Comparison of ENCODE assay signal across 13 mouse cellular contexts in the genomic region with DNA sequence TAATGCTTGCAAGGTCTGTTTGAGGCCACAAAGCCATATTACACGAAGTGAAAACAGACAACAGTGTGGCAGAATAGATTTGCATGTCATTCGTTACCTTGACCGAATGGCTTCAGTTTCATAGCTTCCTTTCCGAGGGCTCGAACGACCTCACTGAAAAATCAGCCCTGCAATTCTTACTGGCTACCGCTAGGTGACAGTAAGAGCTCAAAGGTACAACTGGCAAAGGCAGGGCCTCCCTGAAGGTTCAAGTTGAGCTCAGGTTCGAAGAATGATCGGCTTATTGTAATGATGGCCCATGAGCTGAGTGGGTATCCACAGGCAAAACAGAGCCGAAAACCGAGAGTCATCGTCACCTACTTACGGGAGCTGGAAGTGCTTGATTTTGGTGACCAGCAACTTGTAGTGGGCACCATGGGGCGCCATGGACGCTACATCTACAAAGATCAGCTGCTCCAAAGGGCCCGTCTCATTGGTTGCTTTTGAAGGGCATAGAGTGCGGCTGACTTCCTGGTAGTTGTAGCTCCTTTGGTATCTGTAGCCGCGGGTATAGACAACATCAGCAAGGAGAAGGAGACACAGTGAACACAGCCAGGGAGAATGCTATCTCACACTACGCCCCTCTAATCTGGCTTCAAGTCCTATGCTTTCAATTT. TPM values are rescaled to one million over a fixed set of nuclear protein-coding genes. Genes with fewer than 3 reads are reported as not detected.
A peak's percentile ranks its signal among the peaks of the same experiment; 100 is the strongest.
DNase-seq lines count a peak whose midpoint lies in the region; ATAC-seq and TF ChIP-seq lines count a peak whose summit lies in the region.
"Had no signal": no experiment of that assay in that cellular context is flagged by ENCODE, and none has a peak within 500 bp of the region (broad histone marks: within the 10 kb centered on the region; RNA-seq: fewer than 3 reads in every experiment).

No protein-coding gene starts in this region.

- H3K4me2 ChIP-seq in CH12.LX (ENCODE audit: insufficient read depth, low read depth, poor library complexity, severe bottlenecking), result no peak overlapping the region
- H3K4me2 ChIP-seq: embryonic facial prominence, embryonic 15.5 days; heart, embryonic 11.5 days; limb, embryonic 13.5 days had no signal

- DNase-seq in left cerebral cortex, adult 2 months (ENCODE audit: extremely low spot score in 1 of 2, low spot score in 2 of 2), result no peak
- no peak for DNase-seq in left cerebral cortex, adult 9 months (ENCODE audit: low spot score in 2 of 2)
- DNase-seq in CH12.LX (ENCODE audit: extremely low read depth), result peak; percentile 51
- DNase-seq in WW6 (ENCODE audit: low read depth, low spot score), result peak; percentile 33
- DNase-seq in frontal cortex, adult 2 months (ENCODE audit: extremely low spot score in 1 of 2, low spot score in 1 of 2), result no peak
- DNase-seq in heart, adult 9 months (ENCODE audit: low spot score in 2 of 2), result no peak
- DNase-seq in adrenal gland, postnatal 36 days, result no peak
- DNase-seq: adrenal gland, postnatal 25 days; kidney, postnatal 10 days had no signal

- no peak overlapping the region for H3K4me3 ChIP-seq in left cerebral cortex, adult 2 months
- H3K4me3 ChIP-seq in CH12.LX (replicated peaks in 1 of 3; ENCODE audit: low read depth in 2 of 3, low read length in 2 of 3, poor library complexity in 1 of 3), result no peak overlapping the region
- H3K4me3 ChIP-seq: embryonic facial prominence, embryonic 15.5 days; limb, embryonic 13.5 days had no signal

- no peaks in the 10 kb centered on the region for H3K79me2 ChIP-seq in CH12.LX (replicated peaks; ENCODE audit: control insufficient read depth, extremely low read depth, insufficient read depth, poor library complexity, severe bottlenecking)

- peak; percentile 58 for ATAC-seq in megakaryocyte progenitor cell, adult 5-6 weeks (replicated peaks; ENCODE audit: poor library complexity)

- no peaks in the 10 kb centered on the region for H3K9me3 ChIP-seq in CH12.LX (replicated peaks; ENCODE audit: low read length)
- H3K9me3 ChIP-seq: embryonic facial prominence, embryonic 15.5 days had no signal

- H3K9ac ChIP-seq in CH12.LX (ENCODE audit: insufficient read depth, low read depth), result no peak overlapping the region
- H3K9ac ChIP-seq: embryonic facial prominence, embryonic 15.5 days; limb, embryonic 13.5 days had no signal

- dilution Hi-C loops in CH12.LX (cut with MboI; ENCODE audit: extremely low pct_ligation_motif_present, extremely low pct_unique_long_range_greater_than_20kb, low sequenced_read_pairs), result no loop called here

- intact Hi-C loops in left cerebral cortex, adult 2 months (cut with DNase I), result loop anchor here (5.0 kb wide), 1 partner anchor 63 kb away; no protein-coding TSS in a partner anchor

- H3K36me3 ChIP-seq in CH12.LX (replicated peaks in 1 of 2; ENCODE audit: control insufficient read depth in 1 of 2, insufficient read depth in 1 of 2, low read length in 1 of 2), result no peaks in the 10 kb centered on the region
- H3K36me3 ChIP-seq: embryonic facial prominence, embryonic 15.5 days; limb, embryonic 13.5 days had no signal

- peak; percentile 57 for TF ChIP-seq CTCF in left cerebral cortex, adult 2 months (IDR thresholded peaks at IDR 0.05)
- peak; percentile 95 to 98 for TF ChIP-seq CTCF in CH12.LX (conservative IDR thresholded peaks at IDR 0.05 in 1 of 2, IDR thresholded peaks at IDR 0.05 in 1 of 2; ENCODE audit: low read depth in 2 of 2, low read length in 2 of 2)

- TF ChIP-seq RAD21 in CH12.LX (IDR thresholded peaks at IDR 0.05; ENCODE audit: low read depth, low read length), result peak; percentile 93

- in situ Hi-C loops in CH12.LX (cut with MboI; ENCODE audit: low pct_ligation_motif_present, low pct_unique_long_range_greater_than_20kb, low sequenced_read_pairs), result loop anchor here (25.0 kb wide), 1 partner anchor 413 kb away; a partner anchor contains a TSS

- no peaks in the 10 kb centered on the region; a peak in 1 of 4 replicates for H3K4me1 ChIP-seq in CH12.LX (ENCODE audit: control insufficient read depth in 1 of 2, insufficient read depth in 2 of 2)
- H3K4me1 ChIP-seq: embryonic facial prominence, embryonic 15.5 days; limb, embryonic 13.5 days had no signal

- TF ChIP-seq EP300 in CH12.LX (IDR thresholded peaks at IDR 0.05; ENCODE audit: low read length), result no peak

- no peak for TF ChIP-seq POLR2A in CH12.LX (IDR thresholded peaks at IDR 0.05; ENCODE audit: low read depth, low read length)

- no peaks in the 10 kb centered on the region for H3K27me3 ChIP-seq in CH12.LX (replicated peaks)
- H3K27me3 ChIP-seq: embryonic facial prominence, embryonic 15.5 days; limb, embryonic 13.5 days had no signal

- no peak overlapping the region for H3K27ac ChIP-seq in left cerebral cortex, adult 2 months
- no peak overlapping the region for H3K27ac ChIP-seq in CH12.LX (ENCODE audit: insufficient read depth, low read depth)
- H3K27ac ChIP-seq: embryonic facial prominence, embryonic 15.5 days; limb, embryonic 13.5 days had no signal

TF ChIP-seq in CH12.LX, 34 proteins besides CTCF, POLR2A, EP300 and RAD21:
- TF ChIP-seq UBTF (IDR thresholded peaks at IDR 0.05; ENCODE audit: low read depth, low read length) (no peak), ZKSCAN1 (IDR thresholded peaks at IDR 0.05; ENCODE audit: borderline replicate concordance, low read depth, low read length) (no peak), USF2 (conservative IDR thresholded peaks at IDR 0.05; ENCODE audit: low read depth, low read length) (no peak), NELFE (IDR thresholded peaks at IDR 0.05; ENCODE audit: low read depth, low read length) (no peak), SMC3 (IDR thresholded peaks at IDR 0.05; ENCODE audit: low read depth, low read length) (peak; percentile 82), MAX (IDR thresholded peaks at IDR 0.05; ENCODE audit: low read length) (no peak; the same call in 1 of the 2 replicates), USF1 (IDR thresholded peaks at IDR 0.05; ENCODE audit: low read depth, low read length) (no peak), MXI1 (IDR thresholded peaks at IDR 0.05; ENCODE audit: low read depth, low read length) (peak; percentile 43; the same call in 1 of the 2 replicates), MEF2A (IDR thresholded peaks at IDR 0.05; ENCODE audit: borderline replicate concordance, low read depth, low read length) (no peak), PAX5 (IDR thresholded peaks at IDR 0.05; ENCODE audit: low read length) (no peak), IRF4 (IDR thresholded peaks at IDR 0.05; ENCODE audit: low read depth, low read length) (peak; percentile 32; the same call in 1 of the 2 replicates), JUND (conservative IDR thresholded peaks at IDR 0.05; ENCODE audit: low read depth, low read length) (0 out of 2 replicates have a peak, but pooled peaks have one; percentile 21), ZNF384 (IDR thresholded peaks at IDR 0.05; ENCODE audit: low read depth, low read length) (no peak), MAZ (IDR thresholded peaks at IDR 0.05; ENCODE audit: low read depth, low read length) (no peak), E2F4 (IDR thresholded peaks at IDR 0.05; ENCODE audit: insufficient replicate concordance, low read depth, low read length) (no peak), ZMIZ1 (IDR thresholded peaks at IDR 0.05; ENCODE audit: low read depth, low read length) (no peak), TCF12 (IDR thresholded peaks at IDR 0.05; ENCODE audit: low read depth, low read length) (no peak), MYC (IDR thresholded peaks at IDR 0.05; ENCODE audit: low read depth, low read length) (0 out of 2 replicates have a peak, but pooled peaks have one; percentile 39), JUN (IDR thresholded peaks at IDR 0.05; ENCODE audit: insufficient read depth, low read depth, low read length) (no peak), SIN3A (IDR thresholded peaks at IDR 0.05; ENCODE audit: low read length) (no peak), ETS1 (conservative IDR thresholded peaks at IDR 0.05; ENCODE audit: low read depth, low read length) (no peak), CHD1 (IDR thresholded peaks at IDR 0.05; ENCODE audit: low read depth, low read length) (no peak), ELF1 (IDR thresholded peaks at IDR 0.05; ENCODE audit: low read depth, low read length) (no peak), GABPA (IDR thresholded peaks at IDR 0.05; ENCODE audit: insufficient replicate concordance, low read depth, low read length) (no peak), POLR2AphosphoS2 (IDR thresholded peaks at IDR 0.05; ENCODE audit: low read depth, low read length) (no peak), RCOR1 (conservative IDR thresholded peaks at IDR 0.05; ENCODE audit: low read depth, low read length) (no peak), TBP (conservative IDR thresholded peaks at IDR 0.05; ENCODE audit: low read depth, low read length) (no peak), BHLHE40 (IDR thresholded peaks at IDR 0.05; ENCODE audit: low read depth, low read length) (no peak), CHD2 (IDR thresholded peaks at IDR 0.05; ENCODE audit: low read length) (no peak), KAT2A (IDR thresholded peaks at IDR 0.05; ENCODE audit: insufficient replicate concordance, low read length) (no peak), HCFC1 (IDR thresholded peaks at IDR 0.05; ENCODE audit: low read depth, low read length) (no peak), NRF1 (IDR thresholded peaks at IDR 0.05; ENCODE audit: low read depth, low read length) (no peak), ZC3H11A (IDR thresholded peaks at IDR 0.05; ENCODE audit: low read depth, low read length) (peak; percentile 44; the same call in 1 of the 2 replicates), MAFK (IDR thresholded peaks at IDR 0.05; ENCODE audit: insufficient replicate concordance, low read length) (no peak)

RNA-seq across cellular contexts. Expression of a gene that starts 33.4 kb away (rescaled TPM):
- 10 to 100 TPM; 48.3 to 49.7 TPM for total RNA-seq in left cerebral cortex, adult 2 months (2021)
- total RNA-seq in CH12.LX (2012; rRNA removed) (not detected in 2 replicates), CH12.LX (2014; rRNA removed) (not detected in 2 replicates)
- polyA plus RNA-seq in CH12.LX (2012; ENCODE audit: insufficient read length, low read depth), result not detected in 2 replicates
- not detected in 2 replicates for total RNA-seq in megakaryocyte progenitor cell, adult 5-6 weeks (2015)
- 0.08 TPM in 1 of 2 replicates, not detected in the other for total RNA-seq in megakaryocyte progenitor cell, adult 5-6 weeks (2017)
- 44.3 and 50.7 TPM in 2 replicates for polyA plus RNA-seq in frontal cortex, adult 2 months (2012; rRNA removed)
- 1 to 10 TPM; 6.4 to 7.6 TPM for total RNA-seq in adrenal gland, postnatal 36 days (2021)
- polyA plus RNA-seq: heart, embryonic 11.5 days had no signal

RNA-seq across cellular contexts. Expression of a gene that starts 47.4 kb away (rescaled TPM):
- total RNA-seq in left cerebral cortex, adult 2 months (2021), result 10 to 100 TPM; 19.5 to 22.7 TPM
- total RNA-seq in CH12.LX (2012; rRNA removed), result 10.5 and 15.7 TPM in 2 replicates
- total RNA-seq in CH12.LX (2014; rRNA removed), result 19.6 and 23.8 TPM in 2 replicates
- 12.1 and 14.9 TPM in 2 replicates for polyA plus RNA-seq in CH12.LX (2012; ENCODE audit: insufficient read length, low read depth)
- total RNA-seq in megakaryocyte progenitor cell, adult 5-6 weeks (2015), result 18.5 and 23.9 TPM in 2 replicates
- 15.3 and 21.1 TPM in 2 replicates for total RNA-seq in megakaryocyte progenitor cell, adult 5-6 weeks (2017)
- polyA plus RNA-seq in frontal cortex, adult 2 months (2012; rRNA removed), result 14.2 and 19.6 TPM in 2 replicates
- total RNA-seq in adrenal gland, postnatal 36 days (2021), result 10 to 100 TPM; 22.8 to 25.2 TPM

Comparison
In these comparisons a context has a peak if more than half of its experiments do, and no peak if none do; other contexts are left out.
1. DNase-seq: peak in CH12.LX (single experiment) and WW6 (single experiment); none in left cerebral cortex, adult 2 months (0 of 2), left cerebral cortex, adult 9 months (0 of 2), frontal cortex, adult 2 months (0 of 2), heart, adult 9 months (0 of 2) and adrenal gland, postnatal 36 days (0 of 2).
2. RNA of a gene that starts 33.4 kb away (total RNA-seq): 48.3 to 49.7 TPM in left cerebral cortex, adult 2 months and 6.4 to 7.6 TPM in adrenal gland, postnatal 36 days; 0.08 TPM in megakaryocyte progenitor cell, adult 5-6 weeks and not detected in CH12.LX; every median in the first group is over 4 times any median in the second.